Mouse (Mus musculus) forebrain, embryonic 15.5 days (tissue): ENCODE measurements around the gene Adamtsl5. TPM values are rescaled to one million over a fixed set of nuclear protein-coding genes. Genes with fewer than 3 reads are reported as not detected.

ENCODE experiments used
- ATAC-seq: fragments of 200-750 bp; cut with Nextera tagmentation; replicated peaks from 2 replicates; pipeline ENCODE4 v1.8.0; 2017; ENCODE audit warnings: mild to moderate bottlenecking, moderate TSS enrichment, moderate library complexity
- H3K27ac ChIP-seq: fragments of 300-500 bp; sonication (generic); replicated peaks from 2 replicates; pipeline ENCODE4 v1.5.1; 2015; ENCODE audit warnings: mild to moderate bottlenecking, inconsistent platforms
- H3K27me3 ChIP-seq: fragments of 300-500 bp; sonication (generic); 2 replicates; pipeline ENCODE4 v1.6.1; 2015; ENCODE audit warnings: inconsistent platforms
- H3K36me3 ChIP-seq: fragments of 300-500 bp; sonication (generic); 2 replicates; pipeline ENCODE4 v1.6.1; 2015; ENCODE audit warnings: mild to moderate bottlenecking, inconsistent platforms
- H3K4me1 ChIP-seq: fragments of 300-500 bp; sonication (generic); 2 replicates; pipeline ENCODE4 v1.6.1; 2015; ENCODE audit warnings: inconsistent platforms
- H3K4me2 ChIP-seq: fragments of 300-500 bp; sonication (generic); replicated peaks from 2 replicates; pipeline ENCODE4 v1.6.1; 2015; ENCODE audit warnings: mild to moderate bottlenecking, inconsistent platforms
- H3K4me3 ChIP-seq: fragments of 300-500 bp; sonication (generic); 2 replicates; pipeline ENCODE4 v1.5.1; 2015; ENCODE audit warnings: mild to moderate bottlenecking, inconsistent platforms
- H3K9ac ChIP-seq: fragments of 300-500 bp; sonication (generic); replicated peaks from 2 replicates; pipeline ENCODE4 v1.6.1; 2015; ENCODE audit warnings: mild to moderate bottlenecking, inconsistent platforms
- H3K9me3 ChIP-seq: fragments of 300-500 bp; sonication (generic); 2 replicates; pipeline ENCODE4 v1.6.1; 2016; ENCODE audit warnings: inconsistent platforms
- WGBS: fragments of 180-500 bp; shearing (Covaris S2); methylation state at CpG from one replicate; pipeline ENCODE4 v1.1.7; 2015; ENCODE audit warnings: mixed read lengths; 5-methylcytosine and 5-hydroxymethylcytosine counted together
- polyA plus RNA-seq: library from polyadenylated mRNA; unstranded; fragments of >200 nt; fragmentation: Nextera tagmentation; extraction: Ambion mirVana; gene quantifications from 2 replicates; pipeline ENCODE4 v1.2.1, GENCODE M21; 2015

The Adamtsl5 gene
- polyA plus RNA-seq, 1 experiment from 2014 or later: 0.32 TPM

- peaks cover 38% of the 10 kb centered on the region for H3K4me1 ChIP-seq
- H3K4me2 ChIP-seq: no peak overlapping the region
- H3K9me3 ChIP-seq: no peaks in the 10 kb centered on the region
- H3K36me3 ChIP-seq: peaks cover 98% of the 10 kb centered on the region
- WGBS: 72% methylated on average over 54 of the region's 54 CpGs
- no peak overlapping the region for H3K4me3 ChIP-seq
- H3K9ac ChIP-seq: no peak overlapping the region
- no peaks in the 10 kb centered on the region for H3K27me3 ChIP-seq
- ATAC-seq: no peak
- no peak overlapping the region for H3K27ac ChIP-seq
Measured at GRCm38 (mm10) chr10:80312586-80313504, 35.4 kb downstream of the Adamtsl5 start.

- Histone ChIP-seq H3K27ac (no peak overlapping the region), H3K9me3 (no peaks in the 10 kb centered on the region), H3K4me1 (peaks cover 26% of the 10 kb centered on the region), H3K9ac (no peak overlapping the region), H3K36me3 (peaks cover 98% of the 10 kb centered on the region), H3K27me3 (no peaks in the 10 kb centered on the region), H3K4me3 (no peak overlapping the region), H3K4me2 (no peak overlapping the region)
- WGBS: 93% methylated on average over 16 of the region's 16 CpGs
- ATAC-seq: no peak
Measured at GRCm38 (mm10) chr10:80311560-80311959, 36.7 kb downstream of the Adamtsl5 start.

- Histone ChIP-seq H3K27ac (no peak overlapping the region), H3K36me3 (peaks cover 71% of the 10 kb centered on the region), H3K4me3 (peak overlapping the region; percentile 8), H3K27me3 (no peaks in the 10 kb centered on the region), H3K4me2 (peak overlapping the region; percentile 28; the same call in 1 of the 2 replicates), H3K4me1 (peaks cover 56% of the 10 kb centered on the region), H3K9me3 (no peaks in the 10 kb centered on the region), H3K9ac (0 out of 2 replicates have a peak overlapping the region, but pooled peaks have one; percentile 7)
- WGBS: 40% methylated on average over 25 of the region's 25 CpGs
- ATAC-seq: no peak
Measured at GRCm38 (mm10) chr10:80304862-80305261, 43.4 kb downstream of the Adamtsl5 start.

- WGBS: 52% methylated on average over 12 of the region's 12 CpGs
- ATAC-seq: no peak
- H3K27me3 ChIP-seq: no peaks in the 10 kb centered on the region
- H3K36me3 ChIP-seq: peaks cover 67% of the 10 kb centered on the region
- H3K4me3 ChIP-seq: peak overlapping the region; percentile 8
- H3K9ac ChIP-seq: 0 out of 2 replicates have a peak overlapping the region, but pooled peaks have one; percentile 7
- H3K4me2 ChIP-seq: peak overlapping the region; percentile 28; the same call in 1 of the 2 replicates
- no peaks in the 10 kb centered on the region for H3K9me3 ChIP-seq
- H3K4me1 ChIP-seq: peaks cover 58% of the 10 kb centered on the region
- no peak overlapping the region for H3K27ac ChIP-seq
Measured at GRCm38 (mm10) chr10:80304458-80304857, 43.8 kb downstream of the Adamtsl5 start.

- H3K4me3 ChIP-seq: peak overlapping the region; percentile 76
- peak overlapping the region; percentile 86 for H3K4me2 ChIP-seq
- no peaks in the 10 kb centered on the region for H3K9me3 ChIP-seq
- H3K27me3 ChIP-seq: no peaks in the 10 kb centered on the region
- ATAC-seq: no peak
- peaks cover 47% of the 10 kb centered on the region for H3K36me3 ChIP-seq
- WGBS: 20% methylated on average over 9 of the region's 9 CpGs
- H3K27ac ChIP-seq: peak overlapping the region; percentile 97
- H3K9ac ChIP-seq: peak overlapping the region; percentile 99
- peaks cover 71% of the 10 kb centered on the region for H3K4me1 ChIP-seq
Measured at GRCm38 (mm10) chr10:80302471-80302881, 45.7 kb downstream of the Adamtsl5 start.

GRCm38 (mm10) chr10:80302082-80302355 lies 46.2 kb downstream of the Adamtsl5 start:
- WGBS: 61% methylated on average over 5 of the region's 5 CpGs
- ATAC-seq: no peak
- Histone ChIP-seq H3K4me1 (peaks cover 76% of the 10 kb centered on the region), H3K9me3 (no peaks in the 10 kb centered on the region), H3K4me3 (peak overlapping the region; percentile 76), H3K27ac (peak overlapping the region; percentile 97), H3K36me3 (peaks cover 43% of the 10 kb centered on the region), H3K4me2 (peak overlapping the region; percentile 86), H3K9ac (peak overlapping the region; percentile 99), H3K27me3 (no peaks in the 10 kb centered on the region)

- Histone ChIP-seq H3K36me3 (peaks cover 37% of the 10 kb centered on the region), H3K9ac (peak overlapping the region; percentile 99), H3K9me3 (no peaks in the 10 kb centered on the region), H3K4me2 (peak overlapping the region; percentile 86), H3K27ac (peak overlapping the region; percentile 97), H3K4me3 (peak overlapping the region; percentile 76), H3K27me3 (no peaks in the 10 kb centered on the region), H3K4me1 (peaks cover 81% of the 10 kb centered on the region)
- no peak; the same call in 1 of the 2 replicates for ATAC-seq
- 69% methylated on average over 10 of the region's 10 CpGs for WGBS
Measured at GRCm38 (mm10) chr10:80301256-80302081, 46.7 kb downstream of the Adamtsl5 start.

- 4% methylated on average over 11 of the region's 11 CpGs for WGBS
Measured at GRCm38 (mm10) chr10:80300672-80301181, 47.5 kb downstream of the Adamtsl5 start.

GRCm38 (mm10) chr10:80299824-80300223 lies 48.4 kb downstream of the Adamtsl5 start:
- no peak for ATAC-seq
- Histone ChIP-seq H3K4me2 (peak overlapping the region; percentile 86), H3K9me3 (no peaks in the 10 kb centered on the region), H3K27me3 (no peaks in the 10 kb centered on the region), H3K36me3 (peaks cover 24% of the 10 kb centered on the region), H3K4me1 (peaks cover 83% of the 10 kb centered on the region), H3K27ac (peak overlapping the region; percentile 97), H3K9ac (peak overlapping the region; percentile 99), H3K4me3 (peak overlapping the region; percentile 76)
- WGBS: 37% methylated on average over 10 of the region's 10 CpGs

More at GRCm38 (mm10) chr10:80300672-80301181, 47.5 kb downstream of the Adamtsl5 start:
- no peaks in the 10 kb centered on the region for H3K9me3 ChIP-seq
- peak overlapping the region; percentile 99 for H3K9ac ChIP-seq
- peak overlapping the region; percentile 76 for H3K4me3 ChIP-seq
- ATAC-seq: peak; percentile 83
- peak overlapping the region; percentile 97 for H3K27ac ChIP-seq
- H3K4me2 ChIP-seq: peak overlapping the region; percentile 86
- H3K27me3 ChIP-seq: no peaks in the 10 kb centered on the region
- peaks cover 30% of the 10 kb centered on the region for H3K36me3 ChIP-seq
- H3K4me1 ChIP-seq: peaks cover 83% of the 10 kb centered on the region

- H3K36me3 ChIP-seq: peaks cover 24% of the 10 kb centered on the region
- H3K27ac ChIP-seq: peak overlapping the region; percentile 97
- no peaks in the 10 kb centered on the region for H3K9me3 ChIP-seq
- H3K9ac ChIP-seq: peak overlapping the region; percentile 99
- WGBS: 2% methylated on average over 15 of the region's 15 CpGs
- ATAC-seq: no peak
- peak overlapping the region; percentile 76 for H3K4me3 ChIP-seq
- peaks cover 82% of the 10 kb centered on the region for H3K4me1 ChIP-seq
- no peaks in the 10 kb centered on the region for H3K27me3 ChIP-seq
- peak overlapping the region; percentile 86 for H3K4me2 ChIP-seq
Measured at GRCm38 (mm10) chr10:80299301-80299700, 48.9 kb downstream of the Adamtsl5 start.

- no peaks in the 10 kb centered on the region for H3K9me3 ChIP-seq
- WGBS: 2% methylated on average over 26 of the region's 26 CpGs
- H3K4me2 ChIP-seq: peak overlapping the region; percentile 86
- peak overlapping the region; percentile 99 for H3K9ac ChIP-seq
- peak overlapping the region; percentile 97 for H3K27ac ChIP-seq
- peaks cover 29% of the 10 kb centered on the region for H3K36me3 ChIP-seq
- H3K27me3 ChIP-seq: no peaks in the 10 kb centered on the region
- peak; percentile 78 for ATAC-seq
- peaks cover 81% of the 10 kb centered on the region for H3K4me1 ChIP-seq
- peak overlapping the region; percentile 76 for H3K4me3 ChIP-seq
Measured at GRCm38 (mm10) chr10:80298571-80299281, 49.5 kb downstream of the Adamtsl5 start.
